Mouse (Mus musculus): ENCODE results near the gene Per2.

DNA sequence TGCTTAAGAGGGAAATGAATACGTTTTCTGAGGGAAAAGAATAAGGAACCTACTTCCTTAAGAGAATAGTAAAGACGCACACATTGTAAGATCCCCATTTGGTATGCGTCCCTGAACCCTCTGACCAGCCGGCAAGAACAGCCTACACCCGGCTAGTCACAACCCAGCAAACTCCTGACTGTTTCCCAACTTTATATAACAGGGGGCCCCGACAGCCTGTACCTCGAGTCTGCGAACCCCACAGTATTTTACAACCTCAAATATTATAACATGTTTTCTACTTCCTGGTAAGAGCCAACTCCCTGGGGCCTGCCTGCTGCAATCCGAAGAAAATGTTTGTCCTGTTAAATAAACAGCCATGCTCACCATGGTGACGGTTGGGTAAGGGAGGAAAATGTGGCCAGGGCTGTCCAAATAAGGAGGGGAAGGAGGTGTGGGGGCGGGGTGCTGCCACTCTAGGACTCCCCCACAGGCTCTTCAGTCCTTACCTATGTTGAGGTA is 2.8 kb downstream of the Per2 start:
- TF ChIP-seq CTCF (IDR thresholded peaks at IDR 0.05; ENCODE audit: borderline replicate concordance, insufficient read depth, low read length) (no peak), POLR2A (IDR thresholded peaks at IDR 0.05; ENCODE audit: low read depth, low read length) (no peak)

Data from embryonic fibroblast, embryonic 13.5 days (primary cell).